Mouse (Mus musculus) small intestine, adult 2 months (tissue): ENCODE data around the gene Det1. TPM values are rescaled to one million over a fixed set of nuclear protein-coding genes. Genes with fewer than 3 reads are reported as not detected.

Experiments
- H3K27ac ChIP-seq: fragments of 200-500 bp; 2 replicates; pipeline ENCODE4 v1.5.1; 2012; ENCODE audit warnings: low read depth, low read length, control low read depth, inconsistent platforms; ENCODE audit not compliant: insufficient read depth
- H3K27me3 ChIP-seq: fragments of 200-500 bp; 2 replicates; pipeline ENCODE4 v1.6.1; 2012; ENCODE audit warnings: mild to moderate bottlenecking, moderate library complexity, low read length, inconsistent platforms; ENCODE audit not compliant: control insufficient read depth, insufficient read depth
- H3K36me3 ChIP-seq: fragments of 200-500 bp; 2 replicates; pipeline ENCODE4 v1.6.1; 2012; ENCODE audit warnings: mild to moderate bottlenecking, low read length, control low read depth, inconsistent platforms; ENCODE audit not compliant: control insufficient read depth, insufficient read depth
- H3K4me1 ChIP-seq: fragments of 200-500 bp; 2 replicates; pipeline ENCODE4 v1.6.1; 2012; ENCODE audit warnings: low read length, inconsistent platforms, mixed read lengths; ENCODE audit not compliant: control insufficient read depth, insufficient read depth, insufficient read length
- H3K4me3 ChIP-seq: fragments of 200-500 bp; 2 replicates; pipeline ENCODE4 v1.5.1; 2012; ENCODE audit warnings: low read depth, mild to moderate bottlenecking, control low read depth, inconsistent platforms, low read length, moderate library complexity
- CTCF ChIP-seq: fragments of 200-500 bp; IDR thresholded peaks from 2 replicates; pipeline ENCODE4 v1.5.1; 2012; ENCODE audit warnings: low read depth, mild to moderate bottlenecking, control low read depth, inconsistent platforms, low read length, moderate library complexity, mixed read lengths; ENCODE audit not compliant: insufficient replicate concordance, insufficient read length; ENCODE audit errors: extremely low read depth
- POLR2A ChIP-seq: fragments of 200-500 bp; IDR thresholded peaks from 2 replicates; pipeline ENCODE4 v1.6.1; 2012; ENCODE audit warnings: low read depth, mild to moderate bottlenecking, control low read depth, inconsistent platforms, low read length, moderate library complexity
- whole genome bisulfite sequencing: fragments of 180-500 bp; shearing (Covaris S2); methylation state at CpG from one replicate; pipeline ENCODE4 v1.1.7; 2018; 5-methylcytosine and 5-hydroxymethylcytosine counted together
- polyA plus RNA-seq: library from polyadenylated mRNA; depleted of rRNA; stranded (reverse); fragments of >200 nt; gene quantifications from 2 replicates; pipeline ENCODE4 v1.2.3, GENCODE M21; 2012

Gene Det1
- polyA plus RNA-seq, 1 experiment, result 10.2 TPM

DNA sequence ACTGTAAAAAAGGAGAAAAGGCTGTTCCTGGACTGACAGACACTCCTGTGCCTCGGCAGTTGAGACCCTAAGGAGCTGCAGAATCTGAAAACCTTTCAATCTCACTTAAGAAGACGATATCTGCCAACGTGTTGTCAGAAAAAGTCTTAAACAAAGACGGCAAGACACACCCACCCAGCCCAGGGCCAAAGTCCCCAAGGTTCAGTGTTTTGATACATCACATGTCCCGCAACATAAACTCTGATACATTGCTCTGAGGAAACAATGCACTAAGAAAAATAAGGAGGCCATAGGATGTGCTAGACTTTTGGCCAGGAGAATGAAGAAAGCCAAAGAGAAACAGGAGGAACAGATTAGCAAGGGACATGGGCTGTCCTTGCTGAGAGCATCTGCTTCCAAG lies 25.8 kb upstream of the Det1 start:
- 21% methylated on average over 5 of the region's 5 CpGs for WGBS
- no peaks in the 10 kb centered on the region for H3K27me3 ChIP-seq
- no peaks in the 10 kb centered on the region for H3K36me3 ChIP-seq
- H3K4me3 ChIP-seq, result no peak overlapping the region
- TF ChIP-seq POLR2A (no peak), CTCF (no peak)
- H3K4me1 ChIP-seq, result peaks cover 8% of the 10 kb centered on the region; the same call in 1 of the 2 replicates
- peak overlapping the region; percentile 58 for H3K27ac ChIP-seq

DNA sequence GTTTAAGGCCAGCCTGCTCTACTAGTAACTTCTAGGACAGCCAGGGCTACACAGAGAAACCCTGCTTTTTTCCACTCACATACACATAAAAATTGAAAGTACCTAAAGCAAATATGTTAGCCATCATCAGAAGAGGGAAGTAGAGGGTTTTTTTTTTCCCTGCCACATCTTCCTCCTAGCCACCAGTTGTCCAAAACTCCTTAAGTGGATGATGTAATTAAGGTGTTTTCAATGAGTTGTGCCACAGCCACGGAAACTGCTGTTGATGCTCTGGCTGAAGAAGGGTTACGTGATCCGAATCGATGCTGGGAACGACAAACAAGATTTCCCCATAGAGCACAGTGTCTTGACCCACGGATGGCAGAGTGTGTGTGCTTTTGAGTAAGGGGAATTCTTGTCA lies 25.3 kb upstream of the Det1 start:
- H3K4me1 ChIP-seq, result peaks cover 8% of the 10 kb centered on the region; the same call in 1 of the 2 replicates
- 46% methylated on average over 6 of the region's 6 CpGs for WGBS
- H3K4me3 ChIP-seq, result no peak overlapping the region
- no peaks in the 10 kb centered on the region for H3K36me3 ChIP-seq
- TF ChIP-seq POLR2A (no peak), CTCF (no peak)
- no peaks in the 10 kb centered on the region for H3K27me3 ChIP-seq
- H3K27ac ChIP-seq, result peak overlapping the region; percentile 58

DNA sequence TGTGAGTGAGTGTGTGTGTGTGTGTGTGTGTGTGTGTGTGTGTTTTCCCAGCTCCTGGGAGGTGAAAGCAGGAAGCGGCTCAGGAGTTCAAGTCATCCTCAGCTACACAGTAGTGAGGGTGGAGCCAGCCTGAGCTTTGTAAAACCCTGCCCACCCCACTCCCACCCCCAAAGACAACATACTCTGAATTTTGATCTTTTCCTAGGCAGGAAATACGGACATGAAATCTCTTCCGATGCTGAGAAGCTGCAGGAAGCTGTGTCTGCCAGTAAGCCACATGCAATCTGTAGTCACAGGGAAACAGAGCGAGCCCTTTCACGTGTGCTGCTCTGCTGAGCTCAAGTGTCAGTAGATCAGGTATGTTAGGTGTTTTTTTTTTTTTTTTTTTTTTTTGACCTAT lies 21.7 kb upstream of the Det1 start:
- Histone ChIP-seq H3K27me3 (no peaks in the 10 kb centered on the region), H3K36me3 (no peaks in the 10 kb centered on the region), H3K4me1 (peaks cover 23% of the 10 kb centered on the region), H3K4me3 (no peak overlapping the region), H3K27ac (no peak overlapping the region)
- WGBS, result 63% methylated on average over 5 of the region's 5 CpGs
- TF ChIP-seq CTCF, result no peak
- no peak for TF ChIP-seq POLR2A

GRCm38 (mm10) chr7:78865212-78865949 lies 18.3 kb upstream of the Det1 start:
- TF ChIP-seq CTCF, result no peak
- TF ChIP-seq POLR2A, result no peak
- no peak overlapping the region for H3K4me3 ChIP-seq
- WGBS, result 16% methylated on average over 12 of the region's 12 CpGs
- peaks cover 19% of the 10 kb centered on the region for H3K4me1 ChIP-seq
- no peaks in the 10 kb centered on the region for H3K36me3 ChIP-seq
- H3K27me3 ChIP-seq, result no peaks in the 10 kb centered on the region
- peak overlapping the region; percentile 97 for H3K27ac ChIP-seq

- TF ChIP-seq POLR2A (no peak), CTCF (no peak)
- Histone ChIP-seq H3K4me1 (peaks cover 19% of the 10 kb centered on the region), H3K4me3 (no peak overlapping the region), H3K36me3 (no peaks in the 10 kb centered on the region), H3K27ac (peak overlapping the region; percentile 97), H3K27me3 (no peaks in the 10 kb centered on the region)
- WGBS, result 15% methylated on average over 4 of the region's 4 CpGs
These were observed 17.4 kb upstream of the Det1 start for GRCm38 (mm10) chr7:78864446-78864802.

- peaks cover 19% of the 10 kb centered on the region for H3K4me1 ChIP-seq
- H3K4me3 ChIP-seq, result no peak overlapping the region
- H3K27me3 ChIP-seq, result no peaks in the 10 kb centered on the region
- WGBS, result 25% methylated on average over 7 of the region's 7 CpGs
- H3K36me3 ChIP-seq, result no peaks in the 10 kb centered on the region
- H3K27ac ChIP-seq, result peak overlapping the region; percentile 97
- TF ChIP-seq CTCF (no peak), POLR2A (no peak)
These were observed 16.9 kb upstream of the Det1 start for GRCm38 (mm10) chr7:78863796-78864445.

- WGBS, result 83% methylated on average over 5 of the region's 5 CpGs
- no peak for TF ChIP-seq POLR2A
- no peak for TF ChIP-seq CTCF
- Histone ChIP-seq H3K27me3 (no peaks in the 10 kb centered on the region), H3K27ac (no peak overlapping the region), H3K36me3 (no peaks in the 10 kb centered on the region), H3K4me3 (no peak overlapping the region), H3K4me1 (no peaks in the 10 kb centered on the region)
These were observed 8.1 kb upstream of the Det1 start for GRCm38 (mm10) chr7:78855044-78855655.
